Mouse (Mus musculus) stomach, embryonic 15.5 days (tissue): ENCODE measurements around the gene Mmab. TPM values are rescaled to one million over a fixed set of nuclear protein-coding genes. Genes with fewer than 3 reads are reported as not detected.

Source experiments
- ATAC-seq: fragments of 200-750 bp; cut with Nextera tagmentation; 2 replicates; pipeline ENCODE4 v1.8.0; 2017; ENCODE audit warnings: low read depth, moderate number of reproducible peaks, moderate TSS enrichment; ENCODE audit not compliant: insufficient read depth, low FRiP score
- H3K27ac ChIP-seq: fragments of 300-500 bp; sonication (generic); 2 replicates; pipeline ENCODE4 v1.5.1; 2015; ENCODE audit warnings: mild to moderate bottlenecking, inconsistent platforms
- H3K27me3 ChIP-seq: fragments of 300-500 bp; sonication (generic); replicated peaks from 2 replicates; pipeline ENCODE4 v1.6.1; 2015; ENCODE audit warnings: inconsistent platforms
- H3K36me3 ChIP-seq: fragments of 300-500 bp; sonication (generic); 2 replicates; pipeline ENCODE4 v1.6.1; 2015; ENCODE audit warnings: inconsistent platforms
- H3K4me1 ChIP-seq: fragments of 300-500 bp; sonication (generic); 2 replicates; pipeline ENCODE4 v1.6.1; 2015; ENCODE audit warnings: inconsistent platforms
- H3K4me2 ChIP-seq: fragments of 300-500 bp; sonication (generic); 2 replicates; pipeline ENCODE4 v1.6.1; 2015; ENCODE audit warnings: mild to moderate bottlenecking, inconsistent platforms
- H3K4me3 ChIP-seq: fragments of 300-500 bp; sonication (generic); replicated peaks from 2 replicates; pipeline ENCODE4 v1.5.1; 2015; ENCODE audit warnings: inconsistent platforms
- H3K9ac ChIP-seq: fragments of 300-500 bp; sonication (generic); 2 replicates; pipeline ENCODE4 v1.6.1; 2015; ENCODE audit warnings: inconsistent platforms
- H3K9me3 ChIP-seq: fragments of 300-500 bp; sonication (generic); 2 replicates; pipeline ENCODE4 v1.6.1; 2016; ENCODE audit warnings: inconsistent platforms
- WGBS: fragments of 180-500 bp; shearing (Covaris S2); methylation state at CpG from one replicate; pipeline ENCODE4 v1.1.7; 2015; 5-methylcytosine and 5-hydroxymethylcytosine counted together
- polyA plus RNA-seq: library from polyadenylated mRNA; unstranded; fragments of >200 nt; fragmentation: Nextera tagmentation; extraction: Ambion mirVana; gene quantifications from 2 replicates; pipeline ENCODE4 v1.2.1, GENCODE M21; 2015

Gene Mmab
- polyA plus RNA-seq, 1 experiment from 2014 or later = 28.8 TPM

DNA sequence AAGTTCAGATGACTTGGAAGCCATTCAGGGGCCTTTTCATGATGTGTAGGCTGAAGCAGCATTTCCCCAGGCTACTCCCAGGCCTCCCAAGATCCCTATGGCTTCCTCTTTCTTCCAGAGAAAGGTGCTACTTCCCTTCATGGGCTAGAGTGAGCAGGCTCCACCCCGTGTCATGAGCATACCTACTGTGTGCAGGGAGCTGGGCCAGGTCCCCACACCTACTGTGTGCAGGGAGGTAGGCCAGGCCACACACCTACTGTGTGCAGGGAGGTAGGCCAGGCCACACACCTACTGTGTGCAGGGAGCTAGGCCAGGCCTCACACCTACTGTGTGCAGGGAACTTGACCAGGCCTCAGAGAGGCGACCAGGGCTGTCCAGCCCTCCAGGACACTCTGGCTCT is 20.7 kb upstream of the Mmab start:
- 82% methylated on average over 2 of the region's 2 CpGs for WGBS
- no peaks in the 10 kb centered on the region for H3K9me3 ChIP-seq
- no peak overlapping the region for H3K9ac ChIP-seq
- ATAC-seq = no peak
- no peaks in the 10 kb centered on the region for H3K36me3 ChIP-seq
- peaks cover 34% of the 10 kb centered on the region for H3K4me1 ChIP-seq
- no peaks in the 10 kb centered on the region for H3K27me3 ChIP-seq
- H3K27ac ChIP-seq = no peak overlapping the region
- no peak overlapping the region for H3K4me3 ChIP-seq
- H3K4me2 ChIP-seq = no peak overlapping the region

DNA sequence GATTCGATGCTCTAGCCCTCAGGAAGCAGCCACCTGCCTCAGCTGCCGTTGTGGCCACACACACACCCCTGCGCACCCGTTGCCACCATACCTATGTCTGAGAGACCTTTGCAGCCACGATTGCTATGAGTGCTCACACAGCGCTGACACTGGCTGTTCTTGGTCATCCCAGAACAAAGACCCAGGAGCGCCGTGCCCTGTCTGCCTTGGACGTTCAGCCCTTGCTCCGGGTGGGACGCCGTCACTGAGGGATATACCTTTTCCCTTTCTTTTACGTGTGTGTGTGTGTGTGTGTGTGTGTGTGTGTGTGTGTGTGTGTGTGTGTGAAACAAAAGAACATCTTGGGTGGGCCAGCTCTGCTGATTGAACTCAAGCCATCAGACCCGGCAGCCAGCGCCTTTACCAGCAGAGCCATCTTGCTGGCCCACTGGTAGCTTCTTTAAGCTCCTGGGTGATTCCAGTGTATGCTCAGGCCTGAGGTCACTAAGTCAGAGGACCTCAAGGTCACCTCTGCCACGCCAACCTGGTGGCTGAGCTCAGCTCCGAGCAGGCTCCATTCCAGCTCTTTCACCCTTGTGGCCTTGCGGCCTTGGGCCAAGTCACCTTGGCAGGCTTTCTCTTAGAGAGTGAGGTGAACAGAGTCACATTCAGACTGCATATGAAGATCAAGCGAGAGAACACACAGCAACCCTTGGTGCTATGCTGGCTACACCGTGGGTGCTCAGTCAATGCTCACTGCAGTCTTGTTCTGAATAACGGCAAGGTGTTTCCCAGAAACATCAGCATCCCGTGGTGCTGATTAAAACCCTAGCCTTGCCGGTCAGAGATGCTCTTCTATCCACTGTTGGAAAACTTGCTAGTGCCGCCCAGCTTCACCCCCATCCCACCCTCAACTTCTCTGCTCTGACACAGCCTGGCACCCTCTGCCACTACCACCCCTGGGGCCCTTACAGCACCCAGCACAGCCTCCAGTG is 18.5 kb upstream of the Mmab start:
- WGBS = 82% methylated on average over 24 of the region's 24 CpGs
- no peak for ATAC-seq
- H3K9me3 ChIP-seq = no peaks in the 10 kb centered on the region
- no peak overlapping the region for H3K27ac ChIP-seq
- H3K4me3 ChIP-seq = no peak overlapping the region
- H3K27me3 ChIP-seq = no peaks in the 10 kb centered on the region
- H3K36me3 ChIP-seq = no peaks in the 10 kb centered on the region
- no peak overlapping the region for H3K4me2 ChIP-seq
- peaks cover 29% of the 10 kb centered on the region for H3K4me1 ChIP-seq
- no peak overlapping the region for H3K9ac ChIP-seq

GRCm38 (mm10) chr5:114461238-114461637 is 17.4 kb upstream of the Mmab start:
- no peak overlapping the region for H3K4me2 ChIP-seq
- H3K36me3 ChIP-seq = peaks cover 3% of the 10 kb centered on the region; the same call in 1 of the 2 replicates
- H3K27ac ChIP-seq = peak overlapping the region; percentile 18; the same call in 1 of the 2 replicates
- 4% methylated on average over 7 of the region's 7 CpGs for WGBS
- H3K4me3 ChIP-seq = no peak overlapping the region
- no peaks in the 10 kb centered on the region for H3K27me3 ChIP-seq
- no peaks in the 10 kb centered on the region for H3K9me3 ChIP-seq
- 0 out of 2 replicates have a peak, but pooled peaks have one; percentile 17 for ATAC-seq
- no peak overlapping the region for H3K9ac ChIP-seq
- peaks cover 23% of the 10 kb centered on the region for H3K4me1 ChIP-seq

GRCm38 (mm10) chr5:114456995-114457605 is 13.2 kb upstream of the Mmab start:
- Histone ChIP-seq H3K36me3 (peaks cover 7% of the 10 kb centered on the region; the same call in 1 of the 2 replicates), H3K4me2 (no peak overlapping the region), H3K9me3 (no peaks in the 10 kb centered on the region), H3K4me1 (peaks cover 14% of the 10 kb centered on the region; the same call in 1 of the 2 replicates), H3K27ac (no peak overlapping the region), H3K27me3 (no peaks in the 10 kb centered on the region), H3K4me3 (no peak overlapping the region), H3K9ac (no peak overlapping the region)
- ATAC-seq = no peak
- 78% methylated on average over 16 of the region's 16 CpGs for WGBS

DNA sequence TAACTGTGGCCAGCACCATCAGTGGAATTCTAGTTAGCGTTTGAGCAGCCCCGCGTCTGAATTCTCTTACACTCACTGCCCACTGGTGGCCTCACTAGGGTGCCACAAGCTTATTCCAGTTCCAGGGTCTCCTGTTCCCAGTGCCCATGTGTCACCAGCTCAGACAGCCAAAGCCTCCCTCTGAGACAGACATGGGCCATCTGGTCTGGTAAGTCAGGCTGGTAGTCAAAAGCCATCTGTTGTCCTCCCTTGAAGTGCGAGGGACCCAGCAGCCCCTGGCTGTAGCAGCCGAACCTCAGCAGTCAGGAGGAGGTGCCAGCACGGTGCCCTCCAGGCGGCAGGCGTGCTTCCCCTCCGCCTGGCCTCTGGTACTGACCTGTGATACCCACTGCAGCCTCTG is 12.4 kb upstream of the Mmab start:
- Histone ChIP-seq H3K9me3 (no peaks in the 10 kb centered on the region), H3K27me3 (no peaks in the 10 kb centered on the region), H3K4me3 (no peak overlapping the region), H3K27ac (no peak overlapping the region), H3K4me1 (peaks cover 10% of the 10 kb centered on the region; the same call in 1 of the 2 replicates), H3K36me3 (peaks cover 12% of the 10 kb centered on the region), H3K4me2 (no peak overlapping the region), H3K9ac (no peak overlapping the region)
- ATAC-seq = no peak
- WGBS = 77% methylated on average over 9 of the region's 9 CpGs

GRCm38 (mm10) chr5:114449011-114449410 is 5.2 kb upstream of the Mmab start:
- Histone ChIP-seq H3K27ac (no peak overlapping the region), H3K27me3 (no peaks in the 10 kb centered on the region), H3K36me3 (peaks cover 28% of the 10 kb centered on the region; the same call in 1 of the 2 replicates), H3K9ac (no peak overlapping the region), H3K4me2 (no peak overlapping the region), H3K4me3 (no peak overlapping the region), H3K4me1 (peaks cover 16% of the 10 kb centered on the region), H3K9me3 (no peaks in the 10 kb centered on the region)
- WGBS = 54% methylated on average over 4 of the region's 4 CpGs
- ATAC-seq = peak; percentile 12; the same call in 1 of the 2 replicates

- ATAC-seq = no peak
- 0% methylated on average over 21 of the region's 21 CpGs for WGBS
These were observed 470 bp upstream of the Mmab start for GRCm38 (mm10) chr5:114444368-114444692.

DNA sequence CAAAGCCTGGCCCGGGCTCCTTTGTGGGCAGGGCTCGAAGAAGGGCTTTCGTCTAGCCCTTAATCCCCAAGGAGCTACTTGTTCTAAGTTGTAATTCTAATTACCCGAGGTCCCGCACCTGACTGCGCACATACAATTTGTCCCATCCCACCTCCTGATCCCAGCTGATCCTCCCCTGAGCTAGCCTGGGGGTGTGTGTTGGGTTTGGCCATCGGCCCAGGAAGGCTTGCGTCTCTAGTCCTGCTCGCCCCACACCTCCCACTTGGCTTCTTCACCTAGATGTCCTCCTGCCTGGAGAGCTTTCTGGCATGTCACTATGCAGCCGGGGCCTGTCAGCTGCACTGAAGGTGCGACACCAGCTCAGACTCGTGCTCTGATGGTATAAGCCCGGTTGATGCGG is 8.3 kb downstream of the Mmab start:
- ATAC-seq = no peak
- whole genome bisulfite sequencing = 93% methylated on average over 14 of the region's 14 CpGs
- no peak overlapping the region for H3K9ac ChIP-seq
- H3K4me1 ChIP-seq = no peaks in the 10 kb centered on the region
- no peak overlapping the region for H3K4me3 ChIP-seq
- H3K27ac ChIP-seq = no peak overlapping the region
- H3K4me2 ChIP-seq = no peak overlapping the region
- no peaks in the 10 kb centered on the region for H3K27me3 ChIP-seq
- no peaks in the 10 kb centered on the region for H3K9me3 ChIP-seq
- H3K36me3 ChIP-seq = peaks cover 16% of the 10 kb centered on the region; the same call in 1 of the 2 replicates

More at GRCm38 (mm10) chr5:114444368-114444692, 470 bp upstream of the Mmab start:
- H3K4me1 ChIP-seq = peaks cover 26% of the 10 kb centered on the region
- H3K27me3 ChIP-seq = no peaks in the 10 kb centered on the region
- peak overlapping the region; percentile 61 for H3K9ac ChIP-seq
- H3K4me2 ChIP-seq = peak overlapping the region; percentile 80
- peak overlapping the region; percentile 54 for H3K27ac ChIP-seq
- peak overlapping the region; percentile 83 for H3K4me3 ChIP-seq
- no peaks in the 10 kb centered on the region for H3K9me3 ChIP-seq
- peaks cover 8% of the 10 kb centered on the region; the same call in 1 of the 2 replicates for H3K36me3 ChIP-seq

- Histone ChIP-seq H3K27me3 (no peaks in the 10 kb centered on the region), H3K9ac (no peak overlapping the region), H3K4me3 (no peak overlapping the region), H3K9me3 (no peaks in the 10 kb centered on the region), H3K36me3 (peaks cover 16% of the 10 kb centered on the region; the same call in 1 of the 2 replicates), H3K4me1 (no peaks in the 10 kb centered on the region), H3K4me2 (no peak overlapping the region), H3K27ac (no peak overlapping the region)
- ATAC-seq = no peak
- WGBS = 87% methylated on average over 8 of the region's 8 CpGs
These were observed 9.5 kb downstream of the Mmab start for GRCm38 (mm10) chr5:114434359-114434758.

DNA sequence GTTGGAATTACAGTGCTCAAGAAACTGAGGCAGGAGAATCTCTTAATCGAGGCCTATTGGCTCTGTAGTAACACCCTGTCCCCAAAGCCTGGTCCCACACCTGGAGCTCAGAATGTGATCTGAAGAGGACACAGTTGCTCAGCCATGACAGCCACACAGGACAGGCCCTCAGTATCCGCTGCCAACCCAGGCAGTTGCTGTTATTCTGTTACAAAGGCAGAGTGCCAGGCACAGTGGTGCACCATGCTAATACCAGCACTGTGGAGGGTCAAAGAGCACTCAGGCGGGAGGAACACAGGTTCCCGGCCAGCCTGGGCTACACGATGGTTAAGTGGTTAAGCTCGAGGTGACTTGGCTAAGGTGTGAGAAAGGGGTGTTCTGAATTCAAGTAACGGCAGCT is 14.1 kb downstream of the Mmab start:
- no peaks in the 10 kb centered on the region for H3K9me3 ChIP-seq
- H3K4me1 ChIP-seq = no peaks in the 10 kb centered on the region
- H3K36me3 ChIP-seq = no peaks in the 10 kb centered on the region
- no peaks in the 10 kb centered on the region for H3K27me3 ChIP-seq
- no peak overlapping the region for H3K27ac ChIP-seq
- no peak overlapping the region for H3K4me2 ChIP-seq
- 80% methylated on average over 7 of the region's 7 CpGs for WGBS
- no peak for ATAC-seq
- no peak overlapping the region for H3K9ac ChIP-seq
- no peak overlapping the region for H3K4me3 ChIP-seq

DNA sequence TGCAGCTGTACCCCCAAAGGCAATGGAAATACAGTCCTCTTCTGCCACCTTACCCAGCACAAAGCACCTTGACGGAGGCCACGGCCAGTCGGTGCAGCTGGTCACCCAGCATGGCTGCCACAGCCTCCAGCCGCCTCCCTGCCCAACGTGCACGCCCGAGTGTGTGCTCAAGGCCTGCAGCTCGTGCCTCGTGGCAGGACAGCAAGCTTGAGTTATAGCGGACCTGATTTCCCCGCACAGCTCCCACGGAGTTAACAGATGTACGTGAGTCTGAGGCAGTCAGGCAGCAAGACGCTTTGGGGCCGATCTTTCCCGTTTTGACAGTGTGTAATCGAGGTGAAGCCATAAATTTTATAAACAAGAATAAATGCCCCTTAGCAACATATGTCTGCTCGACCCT is 15.2 kb downstream of the Mmab start:
- H3K27me3 ChIP-seq = no peaks in the 10 kb centered on the region
- no peaks in the 10 kb centered on the region for H3K9me3 ChIP-seq
- H3K4me1 ChIP-seq = no peaks in the 10 kb centered on the region
- H3K36me3 ChIP-seq = no peaks in the 10 kb centered on the region
- WGBS = 52% methylated on average over 18 of the region's 18 CpGs
- H3K27ac ChIP-seq = no peak overlapping the region
- ATAC-seq = no peak
- no peak overlapping the region for H3K4me2 ChIP-seq
- no peak overlapping the region for H3K9ac ChIP-seq
- no peak overlapping the region for H3K4me3 ChIP-seq

- 73% methylated on average over 6 of the region's 6 CpGs for WGBS
- ATAC-seq = no peak
- no peak overlapping the region for H3K4me2 ChIP-seq
These were observed 17.1 kb downstream of the Mmab start for GRCm38 (mm10) chr5:114426732-114427131.

More at GRCm38 (mm10) chr5:114426732-114427131, 17.1 kb downstream of the Mmab start:
- Histone ChIP-seq H3K27me3 (no peaks in the 10 kb centered on the region), H3K4me3 (no peak overlapping the region), H3K27ac (no peak overlapping the region), H3K9ac (no peak overlapping the region), H3K9me3 (no peaks in the 10 kb centered on the region), H3K4me1 (no peaks in the 10 kb centered on the region), H3K36me3 (no peaks in the 10 kb centered on the region)
